Mouse (Mus musculus) lung, embryonic 16.5 days (tissue): ENCODE data around the gene Ung. TPM values are rescaled to one million over a fixed set of nuclear protein-coding genes. Genes with fewer than 3 reads are reported as not detected.

ENCODE experiments used
- ATAC-seq: fragments of 200-750 bp; cut with Nextera tagmentation; 2 replicates; pipeline ENCODE4 v1.8.0; 2017; ENCODE audit warnings: low read depth, mild to moderate bottlenecking, moderate library complexity
- H3K27ac ChIP-seq: fragments of 300-500 bp; sonication (generic); 2 replicates; pipeline ENCODE4 v1.5.1; 2014; ENCODE audit warnings: mild to moderate bottlenecking, control low read depth, low read length
- H3K27me3 ChIP-seq: fragments of 300-500 bp; sonication (generic); 2 replicates; pipeline ENCODE4 v1.6.1; 2014; ENCODE audit warnings: low read depth, low read length, mixed read lengths; ENCODE audit not compliant: control insufficient read depth, insufficient read depth
- H3K36me3 ChIP-seq: fragments of 300-500 bp; sonication (generic); 2 replicates; pipeline ENCODE4 v1.6.1; 2014; ENCODE audit warnings: low read length; ENCODE audit not compliant: control insufficient read depth, insufficient read depth
- H3K4me1 ChIP-seq: fragments of 300-500 bp; sonication (generic); replicated peaks from 2 replicates; pipeline ENCODE4 v1.6.1; 2014; ENCODE audit warnings: low read length, mixed read lengths; ENCODE audit not compliant: control insufficient read depth, insufficient read depth
- H3K4me2 ChIP-seq: fragments of 300-500 bp; sonication (generic); 2 replicates; pipeline ENCODE4 v1.6.1; 2014; ENCODE audit warnings: low read depth, low read length, control low read depth
- H3K4me3 ChIP-seq: fragments of 300-500 bp; sonication (generic); 2 replicates; pipeline ENCODE4 v1.5.1; 2014; ENCODE audit warnings: mild to moderate bottlenecking, low read length, control low read depth
- H3K9ac ChIP-seq: fragments of 300-500 bp; sonication (generic); 2 replicates; pipeline ENCODE4 v1.6.1; 2014; ENCODE audit warnings: low read length, control low read depth
- H3K9me3 ChIP-seq: fragments of 300-500 bp; sonication (generic); 2 replicates; pipeline ENCODE4 v1.6.1; 2016; ENCODE audit warnings: low read length; ENCODE audit not compliant: control insufficient read depth
- WGBS: fragments of 180-500 bp; shearing (Covaris S2); extraction: QIAGEN DNeasy Blood & Tissue Kit; methylation state at CpG from one replicate; pipeline ENCODE4 v1.1.7; 2014; 5-methylcytosine and 5-hydroxymethylcytosine counted together
- polyA plus RNA-seq: library from polyadenylated mRNA; unstranded; fragments of >200 nt; fragmentation: Nextera tagmentation; extraction: Ambion mirVana; gene quantifications from 2 replicates; pipeline ENCODE4 v1.2.1, GENCODE M21; 2015

Ung gene
- polyA plus RNA-seq, 1 experiment from 2014 or later = 38.6 TPM

DNA sequence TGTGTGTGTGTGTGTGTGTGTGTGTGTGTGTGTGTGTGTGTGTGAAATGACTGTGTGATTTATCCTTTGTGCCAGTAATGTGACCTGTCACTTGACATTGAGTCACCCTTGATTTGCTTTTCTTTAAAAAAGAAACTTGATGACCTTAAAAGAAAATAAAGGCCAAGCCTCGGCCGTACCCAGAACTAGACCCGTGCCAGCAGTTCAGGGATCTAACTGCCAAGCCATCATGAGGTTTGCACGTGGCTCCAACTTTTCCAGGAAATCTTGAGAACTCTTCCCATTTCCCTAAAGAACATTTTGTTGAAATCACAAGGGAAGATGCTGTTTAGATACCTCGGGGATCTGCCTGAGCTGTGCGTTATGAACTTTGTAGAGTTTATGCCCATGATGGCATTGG lies 31.2 kb downstream of the Ung start:
- 76% methylated on average over 6 of the region's 6 CpGs for WGBS
- Histone ChIP-seq H3K27ac (no peak overlapping the region), H3K4me3 (no peak overlapping the region), H3K27me3 (no peaks in the 10 kb centered on the region), H3K9me3 (no peaks in the 10 kb centered on the region), H3K9ac (no peak overlapping the region), H3K4me1 (no peaks in the 10 kb centered on the region), H3K36me3 (no peaks in the 10 kb centered on the region), H3K4me2 (no peak overlapping the region)
- no peak for ATAC-seq

- Histone ChIP-seq H3K4me3 (no peak overlapping the region), H3K4me1 (no peaks in the 10 kb centered on the region), H3K27me3 (no peaks in the 10 kb centered on the region), H3K9ac (no peak overlapping the region), H3K9me3 (no peaks in the 10 kb centered on the region), H3K36me3 (no peaks in the 10 kb centered on the region), H3K4me2 (no peak overlapping the region), H3K27ac (no peak overlapping the region)
- WGBS = 38% methylated on average over 12 of the region's 12 CpGs
- ATAC-seq = no peak
These were observed 32.1 kb downstream of the Ung start for GRCm38 (mm10) chr5:114162106-114162815.

DNA sequence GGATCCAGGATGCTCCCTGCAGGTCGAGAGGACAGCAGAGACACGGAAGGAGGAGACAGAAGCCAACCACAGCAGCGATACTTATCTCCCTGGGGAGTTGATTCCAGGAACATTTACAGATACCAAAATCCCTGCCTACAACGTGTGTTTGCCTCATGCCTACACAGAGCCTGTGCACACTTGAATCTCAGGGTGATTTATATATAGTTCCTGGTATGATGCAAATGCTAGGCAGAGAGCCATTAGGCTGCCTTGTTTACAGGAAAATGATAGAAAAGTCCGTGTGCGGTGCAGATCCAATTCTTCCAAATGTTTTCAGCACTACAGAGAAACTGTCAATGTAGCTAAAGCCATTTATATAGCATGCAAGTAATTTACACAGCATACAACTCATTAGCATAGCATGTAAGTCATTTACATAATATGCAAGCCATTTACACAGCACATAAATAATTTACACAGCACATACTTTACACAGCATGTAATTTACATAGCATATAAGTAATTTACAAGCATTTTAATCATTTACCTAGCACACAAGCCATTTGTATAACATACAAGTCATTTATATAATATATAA lies 33.0 kb downstream of the Ung start:
- no peaks in the 10 kb centered on the region for H3K36me3 ChIP-seq
- no peak for ATAC-seq
- H3K27me3 ChIP-seq = no peaks in the 10 kb centered on the region
- H3K27ac ChIP-seq = no peak overlapping the region
- WGBS = 51% methylated on average over 6 of the region's 6 CpGs
- no peaks in the 10 kb centered on the region for H3K9me3 ChIP-seq
- H3K4me3 ChIP-seq = no peak overlapping the region
- no peak overlapping the region for H3K9ac ChIP-seq
- H3K4me2 ChIP-seq = no peak overlapping the region
- H3K4me1 ChIP-seq = no peaks in the 10 kb centered on the region

DNA sequence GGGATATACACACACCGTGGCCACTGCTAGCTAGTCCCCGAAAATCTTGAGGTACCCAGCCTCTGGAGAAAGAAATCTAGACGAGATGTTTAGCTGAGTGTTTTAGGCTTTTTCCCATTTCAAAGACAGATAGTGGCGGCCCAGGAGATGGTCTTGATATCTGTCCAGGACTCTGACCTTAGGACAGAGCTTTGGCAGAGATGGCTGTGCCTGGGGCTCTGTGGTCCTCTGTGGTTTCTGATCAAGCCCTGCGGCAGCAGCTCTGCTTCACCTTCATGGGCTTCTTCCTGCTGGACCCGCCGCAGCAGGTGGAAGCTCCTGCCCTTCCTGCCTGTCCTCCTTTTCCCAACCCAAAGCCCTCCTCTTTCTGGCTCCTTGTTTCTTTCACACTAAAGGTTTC lies 40.2 kb downstream of the Ung start:
- WGBS = 75% methylated on average over 7 of the region's 7 CpGs
- Histone ChIP-seq H3K4me3 (no peak overlapping the region), H3K4me2 (no peak overlapping the region), H3K36me3 (no peaks in the 10 kb centered on the region), H3K9me3 (no peaks in the 10 kb centered on the region), H3K9ac (no peak overlapping the region), H3K4me1 (peaks cover 4% of the 10 kb centered on the region), H3K27me3 (no peaks in the 10 kb centered on the region), H3K27ac (no peak overlapping the region)
- ATAC-seq = no peak

DNA sequence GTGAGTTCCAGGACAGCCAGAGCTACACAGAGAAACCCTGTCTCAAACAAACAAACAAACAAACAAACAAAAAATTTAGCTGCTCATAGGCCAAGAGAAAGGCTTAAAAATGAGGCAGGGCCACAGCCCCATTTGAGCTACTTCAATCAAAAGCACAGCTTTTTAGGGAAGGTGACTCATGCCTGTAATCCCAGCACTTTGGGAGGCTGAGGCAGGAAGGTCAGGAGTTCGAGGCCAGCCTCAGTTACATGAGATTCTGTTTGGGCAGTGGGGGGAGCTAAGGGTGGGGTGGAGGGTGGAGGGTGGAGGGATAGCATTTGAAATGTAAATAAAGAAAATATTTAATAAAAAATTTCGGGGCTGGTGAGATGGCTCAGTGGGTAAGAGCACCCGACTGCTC lies 42.8 kb downstream of the Ung start:
- H3K4me1 ChIP-seq = peaks cover 4% of the 10 kb centered on the region
- 87% methylated on average over 3 of the region's 3 CpGs for WGBS
- no peak overlapping the region for H3K27ac ChIP-seq
- no peak for ATAC-seq
- no peak overlapping the region for H3K4me2 ChIP-seq
- no peaks in the 10 kb centered on the region for H3K9me3 ChIP-seq
- no peak overlapping the region for H3K4me3 ChIP-seq
- H3K27me3 ChIP-seq = no peaks in the 10 kb centered on the region
- H3K36me3 ChIP-seq = no peaks in the 10 kb centered on the region
- no peak overlapping the region for H3K9ac ChIP-seq

DNA sequence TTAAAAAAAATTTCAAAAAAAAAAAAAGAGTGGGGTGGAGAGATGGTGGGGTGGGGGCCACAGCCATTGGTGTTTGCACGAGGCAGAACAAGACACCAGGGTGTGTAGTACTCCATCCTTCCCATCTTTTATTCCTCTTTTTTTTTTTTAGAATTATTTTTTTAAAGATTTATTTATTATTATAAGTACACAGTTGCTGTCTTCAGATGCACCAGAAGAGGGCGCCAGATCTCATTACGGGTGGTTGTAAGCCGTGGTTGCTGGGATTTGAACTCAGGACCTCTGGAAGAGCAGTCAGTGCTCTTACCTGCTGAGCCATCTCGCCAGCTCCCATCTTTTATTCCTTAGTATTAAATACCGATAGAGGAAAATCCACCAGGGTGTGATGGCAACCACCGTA lies 43.3 kb downstream of the Ung start:
- no peak for ATAC-seq
- Histone ChIP-seq H3K4me1 (peaks cover 4% of the 10 kb centered on the region), H3K27ac (no peak overlapping the region), H3K4me2 (no peak overlapping the region), H3K36me3 (no peaks in the 10 kb centered on the region), H3K4me3 (no peak overlapping the region), H3K27me3 (no peaks in the 10 kb centered on the region), H3K9ac (no peak overlapping the region), H3K9me3 (no peaks in the 10 kb centered on the region)
- WGBS = 72% methylated on average over 7 of the region's 7 CpGs

GRCm38 (mm10) chr5:114173877-114174581 lies 43.8 kb downstream of the Ung start:
- H3K9ac ChIP-seq = no peak overlapping the region
- no peaks in the 10 kb centered on the region for H3K27me3 ChIP-seq
- H3K4me1 ChIP-seq = peaks cover 4% of the 10 kb centered on the region
- H3K27ac ChIP-seq = no peak overlapping the region
- 18% methylated on average over 14 of the region's 16 CpGs for whole genome bisulfite sequencing
- no peak for ATAC-seq
- H3K4me3 ChIP-seq = peak overlapping the region; percentile 2; the same call in 1 of the 2 replicates
- no peaks in the 10 kb centered on the region for H3K36me3 ChIP-seq
- peak overlapping the region; percentile 33 for H3K4me2 ChIP-seq
- no peaks in the 10 kb centered on the region for H3K9me3 ChIP-seq

GRCm38 (mm10) chr5:114174639-114175038 lies 44.5 kb downstream of the Ung start:
- Histone ChIP-seq H3K9me3 (no peaks in the 10 kb centered on the region), H3K36me3 (no peaks in the 10 kb centered on the region), H3K4me1 (peaks cover 4% of the 10 kb centered on the region), H3K9ac (no peak overlapping the region), H3K4me3 (0 out of 2 replicates have a peak overlapping the region, but pooled peaks have one; percentile 5), H3K27ac (no peak overlapping the region), H3K4me2 (peak overlapping the region; percentile 33), H3K27me3 (no peaks in the 10 kb centered on the region)
- no peak for ATAC-seq
- 10% methylated on average over 16 of the region's 16 CpGs for WGBS

- H3K27me3 ChIP-seq = no peaks in the 10 kb centered on the region
- no peaks in the 10 kb centered on the region for H3K9me3 ChIP-seq
- peak overlapping the region; percentile 60 for H3K4me3 ChIP-seq
- under 1% methylated on average over 25 of the region's 26 CpGs for WGBS
- H3K36me3 ChIP-seq = no peaks in the 10 kb centered on the region
- H3K9ac ChIP-seq = peak overlapping the region; percentile 68
- peak; percentile 99 for ATAC-seq
- peak overlapping the region; percentile 50 for H3K27ac ChIP-seq
- peaks cover 4% of the 10 kb centered on the region for H3K4me1 ChIP-seq
- H3K4me2 ChIP-seq = peak overlapping the region; percentile 78
These were observed 45.5 kb downstream of the Ung start for GRCm38 (mm10) chr5:114175596-114176171.
